In genomic region chr9:7867981-7868380, GRCm38 (mm10) we compare ENCODE assay signal across 13 mouse cellular contexts. TPM values are rescaled to one million over a fixed set of nuclear protein-coding genes. Genes with fewer than 3 reads are reported as not detected.
A peak's percentile ranks its signal among the peaks of the same experiment; 100 is the strongest.
DNase-seq lines count a peak whose midpoint lies in the region; ATAC-seq and TF ChIP-seq lines count a peak whose summit lies in the region.
"Had no signal": no experiment of that assay in that cellular context is flagged by ENCODE, and none has a peak within 500 bp of the region (broad histone marks: within the 10 kb centered on the region; RNA-seq: fewer than 3 reads in every experiment).

No protein-coding gene starts in this region.

- 66% methylated on average over 3 of the region's 3 CpGs for WGBS in bone marrow, adult 2 months

- no peaks in the 10 kb centered on the region for H3K27me3 ChIP-seq in testis, adult 2 months (ENCODE audit: control insufficient read depth, insufficient read depth, low read length)
- H3K27me3 ChIP-seq: Patski had no signal

- TF ChIP-seq POLR2A in bone marrow, adult 2 months (IDR thresholded peaks at IDR 0.05; ENCODE audit: borderline replicate concordance, control insufficient read depth, low read depth, low read length): no peak
- no peak for TF ChIP-seq POLR2A in testis, adult 2 months (IDR thresholded peaks at IDR 0.05; ENCODE audit: control insufficient read depth, low read depth, low read length)

- no peak for TF ChIP-seq CTCF in bone marrow, adult 2 months (IDR thresholded peaks at IDR 0.05; ENCODE audit: control insufficient read depth, insufficient read depth, low read length)
- no peak for TF ChIP-seq CTCF in testis, adult 2 months (IDR thresholded peaks at IDR 0.05; ENCODE audit: control insufficient read depth, insufficient read depth, insufficient replicate concordance, low read depth, low read length)

- H3K27ac ChIP-seq in bone marrow, adult 2 months (ENCODE audit: control insufficient read depth, insufficient read depth, low read depth, low read length, poor library complexity): peak overlapping the region; percentile 81
- peak overlapping the region; percentile 7; the same call in 1 of the 2 replicates for H3K27ac ChIP-seq in testis, adult 2 months (ENCODE audit: control insufficient read depth, insufficient read depth, low read depth, low read length)
- H3K27ac ChIP-seq: limb, embryonic 10.5 days had no signal

- peak; percentile 35 to 43 for DNase-seq in spleen, adult 18-20 months
- DNase-seq in spleen, postnatal 14 days (ENCODE audit: low spot score in 2 of 2): no peak
- DNase-seq in lung, postnatal 10 days: peak; percentile 44
- no peak for DNase-seq in kidney, adult 11 months
- no peak for DNase-seq in cerebellum, postnatal 10 days
- DNase-seq: adrenal gland, postnatal 25 days; kidney, postnatal 4 days had no signal

- ATAC-seq in megakaryocyte-erythroid progenitor cell, adult 5-6 weeks (replicated peaks; ENCODE audit: low FRiP score, low TSS enrichment, poor library complexity, severe bottlenecking): no peak
- ATAC-seq: Patski had no signal

- no peaks in the 10 kb centered on the region for H3K36me3 ChIP-seq in testis, adult 2 months (ENCODE audit: control insufficient read depth, insufficient read depth, low read length)

- H3K4me1 ChIP-seq in bone marrow, adult 2 months (ENCODE audit: control insufficient read depth, insufficient read depth, low read length): peaks cover 6% of the 10 kb centered on the region; the same call in 1 of the 2 replicates
- peaks cover 8% of the 10 kb centered on the region for H3K4me1 ChIP-seq in testis, adult 2 months (ENCODE audit: control insufficient read depth, insufficient read depth, low read length)

- no peak overlapping the region for H3K4me3 ChIP-seq in bone marrow, adult 2 months (replicated peaks; ENCODE audit: control insufficient read depth, low read depth, low read length)
- no peak overlapping the region for H3K4me3 ChIP-seq in testis, adult 2 months (ENCODE audit: control insufficient read depth, low read depth, low read length)
- H3K4me3 ChIP-seq: erythroblast, embryonic 14.5 days; limb, embryonic 10.5 days had no signal

RNA-seq across cellular contexts. Expression of gene Birc3, which starts 5.0 kb away (rescaled TPM):
- 21.9 and 45.9 TPM in 2 replicates for polyA plus RNA-seq in bone marrow, adult 2 months (2011; ENCODE audit: insufficient read depth, insufficient read length, low replicate concordance, missing spikeins)
- polyA plus RNA-seq in testis, adult 2 months (2012; rRNA removed): 1.9 and 2.7 TPM in 2 replicates
- total RNA-seq in megakaryocyte-erythroid progenitor cell, adult 5-6 weeks (2014; fragmentation: Nextera tagmentation): 6.8 and 8.8 TPM in 2 replicates
- total RNA-seq in megakaryocyte-erythroid progenitor cell, adult 5-6 weeks (2017): 9.9 and 33.6 TPM in 2 replicates

RNA-seq across cellular contexts. Expression of gene Birc2, which starts 31.1 kb away (rescaled TPM):
- polyA plus RNA-seq in bone marrow, adult 2 months (2011; ENCODE audit: insufficient read depth, insufficient read length, low replicate concordance, missing spikeins): 25.9 and 41.1 TPM in 2 replicates
- polyA plus RNA-seq in testis, adult 2 months (2012; rRNA removed): 28.4 and 33.6 TPM in 2 replicates
- 34.6 and 41.7 TPM in 2 replicates for total RNA-seq in megakaryocyte-erythroid progenitor cell, adult 5-6 weeks (2014; fragmentation: Nextera tagmentation)
- 36.7 and 61.3 TPM in 2 replicates for total RNA-seq in megakaryocyte-erythroid progenitor cell, adult 5-6 weeks (2017)

Comparison
In these comparisons a context has a peak if more than half of its experiments do, and no peak if none do; other contexts are left out.
1. DNase-seq: peak in spleen, adult 18-20 months (2 of 2) and lung, postnatal 10 days (single experiment); none in spleen, postnatal 14 days (0 of 2), kidney, adult 11 months (single experiment) and cerebellum, postnatal 10 days (0 of 2).